Mouse (Mus musculus) cortical plate, adult 2 months (tissue): ENCODE results near the gene Tbc1d25.

Experiments used
- CTCF ChIP-seq: fragments of 200-500 bp; IDR thresholded peaks from 2 replicates; pipeline ENCODE4 v1.5.1; 2011; ENCODE audit warnings: mild to moderate bottlenecking, control low read depth, low read length; ENCODE audit not compliant: insufficient read depth; ENCODE audit errors: extremely low read depth
- POLR2A ChIP-seq: fragments of 200-500 bp; IDR thresholded peaks from 2 replicates; pipeline ENCODE4 v1.6.1; 2011; ENCODE audit warnings: mild to moderate bottlenecking, low read length, control low read depth; ENCODE audit not compliant: insufficient read depth; ENCODE audit errors: extremely low read depth

DNA sequence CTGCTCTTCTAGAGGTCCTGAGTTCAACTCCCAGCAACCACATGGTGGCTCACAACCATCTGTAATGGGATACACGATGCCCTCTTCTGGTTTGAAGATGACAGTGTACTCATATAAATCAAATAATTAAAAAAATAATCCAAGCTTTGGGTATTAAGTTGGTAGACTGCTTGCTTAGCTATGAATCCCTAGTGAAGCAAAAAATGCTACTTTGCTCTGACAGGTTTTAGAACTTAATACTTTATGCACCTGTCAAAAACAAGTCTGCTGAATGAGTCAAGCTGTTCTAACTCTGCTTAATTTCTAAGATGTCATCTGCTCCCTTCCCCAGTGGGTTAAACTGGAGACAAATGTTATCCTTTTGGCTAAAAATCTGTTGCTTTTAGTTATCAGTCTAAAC, 36.5 kb downstream of the Tbc1d25 start:
- TF ChIP-seq CTCF, result no peak
- TF ChIP-seq POLR2A, result no peak
